Mouse (Mus musculus) midbrain, embryonic 12.5 days (tissue): ENCODE measurements around the gene Sec14l3. TPM values are rescaled to one million over a fixed set of nuclear protein-coding genes. Genes with fewer than 3 reads are reported as not detected.

Experiments
- ATAC-seq: fragments of 200-750 bp; cut with Nextera tagmentation; 2 replicates; pipeline ENCODE4 v1.8.0; 2017; ENCODE audit warnings: low read depth, moderate TSS enrichment, moderate library complexity; ENCODE audit not compliant: low FRiP score
- H3K27ac ChIP-seq: fragments of 300-500 bp; sonication (generic); replicated peaks from 2 replicates; pipeline ENCODE4 v1.5.1; 2016; ENCODE audit warnings: mild to moderate bottlenecking
- H3K27me3 ChIP-seq: fragments of 300-500 bp; sonication (generic); 2 replicates; pipeline ENCODE4 v1.6.1; 2016; ENCODE audit warnings: mild to moderate bottlenecking
- H3K36me3 ChIP-seq: fragments of 300-500 bp; sonication (generic); 2 replicates; pipeline ENCODE4 v1.6.1; 2016
- H3K4me1 ChIP-seq: fragments of 300-500 bp; sonication (generic); 2 replicates; pipeline ENCODE4 v1.6.1; 2016
- H3K4me2 ChIP-seq: fragments of 300-500 bp; sonication (generic); replicated peaks from 2 replicates; pipeline ENCODE4 v1.6.1; 2016; ENCODE audit warnings: mild to moderate bottlenecking, moderate library complexity
- H3K4me3 ChIP-seq: fragments of 300-500 bp; sonication (generic); 2 replicates; pipeline ENCODE4 v1.5.1; 2016; ENCODE audit warnings: mild to moderate bottlenecking
- H3K9ac ChIP-seq: fragments of 300-500 bp; sonication (generic); replicated peaks from 2 replicates; pipeline ENCODE4 v1.6.1; 2016; ENCODE audit warnings: mild to moderate bottlenecking, moderate library complexity
- H3K9me3 ChIP-seq: fragments of 300-500 bp; sonication (generic); 2 replicates; pipeline ENCODE4 v1.6.1; 2016; ENCODE audit warnings: mild to moderate bottlenecking
- WGBS: fragments of 180-500 bp; shearing (Covaris S2); methylation state at CpG from one replicate; pipeline ENCODE4 v1.1.7; 2016; 5-methylcytosine and 5-hydroxymethylcytosine counted together
- polyA plus RNA-seq: library from polyadenylated mRNA; unstranded; fragments of >200 nt; fragmentation: Nextera tagmentation; extraction: Ambion mirVana; gene quantifications from 2 replicates; pipeline ENCODE4 v1.2.1, GENCODE M21; 2016

The Sec14l3 gene
- polyA plus RNA-seq, 1 experiment from 2014 or later: not detected

DNA sequence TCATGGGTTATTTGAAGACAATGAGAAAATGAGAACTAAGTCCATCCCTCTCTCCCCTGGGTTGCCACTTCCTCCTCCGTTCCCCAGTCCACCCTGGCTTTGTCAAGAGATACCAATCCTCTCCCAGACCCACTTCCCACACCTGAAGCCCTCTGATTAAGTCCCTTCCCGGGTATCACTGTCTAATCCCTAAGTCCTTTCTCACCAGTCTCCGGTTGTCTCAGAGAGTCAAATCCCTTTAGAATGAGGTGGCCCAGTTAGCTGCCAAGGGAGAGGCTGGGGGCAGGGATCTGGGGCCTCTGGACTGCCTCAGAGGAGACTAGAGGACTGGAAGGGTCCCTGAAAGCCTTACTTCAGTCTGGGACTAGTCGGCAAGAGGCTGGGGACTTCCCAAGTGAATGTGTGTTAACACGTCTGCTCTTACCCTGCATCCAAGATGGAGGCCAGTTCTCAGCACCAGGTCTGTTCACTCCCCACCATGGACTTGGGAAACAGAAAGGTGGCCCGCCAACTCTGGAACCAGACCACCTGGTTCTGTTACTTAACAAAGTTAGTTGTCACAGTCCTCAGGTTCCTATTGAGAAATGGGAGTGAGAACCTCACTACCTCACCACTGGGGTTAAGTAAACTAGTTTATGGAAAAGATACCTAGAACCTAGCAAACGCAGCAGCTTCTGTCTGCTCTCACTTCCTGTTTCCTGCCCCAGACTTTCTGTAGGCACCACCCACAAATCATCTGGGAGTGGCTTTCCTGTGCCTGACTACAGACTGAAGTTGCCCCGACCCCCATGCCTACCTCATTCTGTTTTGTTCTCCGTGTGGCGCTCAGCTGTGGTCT is 58.3 kb downstream of the Sec14l3 start, which contains the start of gene Sec14l2:
Gene Sec14l2 (minus strand): TSS at position 674 of the 838 bp plus-strand sequence.
- Histone ChIP-seq H3K27me3 (peaks cover 19% of the 10 kb centered on the region), H3K36me3 (no peaks in the 10 kb centered on the region), H3K4me1 (peaks cover 5% of the 10 kb centered on the region), H3K9ac (no peak within 1 kb of the TSS), H3K27ac (no peak within 1 kb of the TSS), H3K4me3 (no peak within 1 kb of the TSS), H3K4me2 (no peak within 1 kb of the TSS), H3K9me3 (peaks cover 3% of the 10 kb centered on the region; the same call in 1 of the 2 replicates)
- WGBS: 63% methylated on average over 10 of the region's 10 CpGs
- no peak for ATAC-seq

DNA sequence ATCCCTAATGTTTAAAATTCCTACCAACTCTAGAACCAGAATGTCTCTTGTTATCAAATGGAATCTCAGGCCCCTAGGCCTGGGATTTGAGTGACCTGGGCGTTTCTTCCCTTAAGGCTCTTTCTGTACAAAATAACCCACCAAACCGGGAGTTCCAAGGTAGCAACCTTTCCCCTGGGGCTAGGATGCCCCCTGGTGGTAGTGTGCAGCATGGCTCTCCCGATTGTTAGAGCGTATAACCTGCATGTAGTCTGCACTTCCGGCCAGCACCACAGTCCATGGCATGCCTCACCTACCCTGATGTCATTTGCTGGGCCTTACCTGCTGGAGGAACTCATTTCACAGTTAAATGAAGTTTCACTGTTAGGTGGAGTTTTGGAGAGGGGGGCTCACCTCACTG is 59.3 kb downstream of the Sec14l3 start:
- 67% methylated on average over 5 of the region's 5 CpGs for WGBS

DNA sequence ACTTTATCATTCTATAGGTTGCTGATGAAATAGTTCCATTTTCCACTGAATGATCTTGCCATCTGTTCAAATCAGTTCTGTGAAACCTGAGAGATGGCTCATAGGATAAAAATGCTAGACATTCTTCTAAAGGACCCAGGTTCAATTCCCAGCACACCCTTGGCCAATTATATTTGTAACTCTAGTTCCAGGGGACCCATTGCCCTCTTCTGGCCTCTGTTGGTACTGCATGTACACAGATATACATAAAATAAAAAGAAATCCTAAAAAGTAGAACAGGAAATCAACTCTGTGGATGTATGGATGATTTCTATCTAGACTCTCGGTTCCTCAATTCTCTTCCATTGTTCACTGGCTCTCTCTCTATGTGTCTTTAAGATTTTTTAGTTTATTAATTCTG is 62.4 kb downstream of the Sec14l3 start:
- Histone ChIP-seq H3K4me3 (no peak overlapping the region), H3K4me1 (no peaks in the 10 kb centered on the region), H3K27ac (no peak overlapping the region), H3K4me2 (no peak overlapping the region), H3K36me3 (no peaks in the 10 kb centered on the region), H3K27me3 (peaks cover 4% of the 10 kb centered on the region; the same call in 1 of the 2 replicates), H3K9me3 (peaks cover 3% of the 10 kb centered on the region; the same call in 1 of the 2 replicates), H3K9ac (no peak overlapping the region)
- ATAC-seq: no peak
- WGBS: 87% methylated on average over 1 of the region's 1 CpGs

More for the DNA sequence above, 59.3 kb downstream of the Sec14l3 start:
- H3K36me3 ChIP-seq: no peaks in the 10 kb centered on the region
- H3K4me3 ChIP-seq: no peak overlapping the region
- no peaks in the 10 kb centered on the region for H3K4me1 ChIP-seq
- H3K9me3 ChIP-seq: peaks cover 3% of the 10 kb centered on the region; the same call in 1 of the 2 replicates
- H3K27ac ChIP-seq: no peak overlapping the region
- peaks cover 12% of the 10 kb centered on the region for H3K27me3 ChIP-seq
- no peak overlapping the region for H3K4me2 ChIP-seq
- H3K9ac ChIP-seq: no peak overlapping the region
- no peak for ATAC-seq

Other genes with a start within 250 kb of the Sec14l3 start
- 5.1 and 5.3 TPM in 2 replicates for gene Osbp2, start 200.9 kb upstream of the Sec14l3 start, polyA plus RNA-seq
- gene 4921536K21Rik, start 169.7 kb upstream of the Sec14l3 start, polyA plus RNA-seq: 0.74 and 1.1 TPM in 2 replicates
- 29.4 and 29.9 TPM in 2 replicates for gene Dusp18, start 169.6 kb upstream of the Sec14l3 start, polyA plus RNA-seq
- 6.7 and 7.8 TPM in 2 replicates for gene Slc35e4, start 150.2 kb upstream of the Sec14l3 start, polyA plus RNA-seq
- 23.2 and 27.0 TPM in 2 replicates for gene Tcn2, start 132.7 kb upstream of the Sec14l3 start, polyA plus RNA-seq
- gene Pes1, start 100.9 kb upstream of the Sec14l3 start, polyA plus RNA-seq: 71.2 and 75.3 TPM in 2 replicates
- gene 4930556J24Rik, start 88.1 kb upstream of the Sec14l3 start, polyA plus RNA-seq: 0.20 and 0.26 TPM in 2 replicates
- gene Gal3st1, start 81.2 kb upstream of the Sec14l3 start, polyA plus RNA-seq: 0.65 and 0.80 TPM in 2 replicates
- not detected in 2 replicates for gene Sec14l4, start 33.4 kb upstream of the Sec14l3 start, polyA plus RNA-seq
- gene Mtfp1, start 30.6 kb downstream of the Sec14l3 start, polyA plus RNA-seq: 5.3 and 5.9 TPM in 2 replicates
- 3.0 and 3.2 TPM in 2 replicates for gene Sec14l2, start 58.6 kb downstream of the Sec14l3 start, polyA plus RNA-seq
- 36.8 and 37.5 TPM in 2 replicates for gene Rnf215, start 70.4 kb downstream of the Sec14l3 start, polyA plus RNA-seq
- gene Ccdc157, start 95.5 kb downstream of the Sec14l3 start, polyA plus RNA-seq: 8.1 and 9.8 TPM in 2 replicates
- 83.3 and 85.2 TPM in 2 replicates for gene Sf3a1, start 95.5 kb downstream of the Sec14l3 start, polyA plus RNA-seq
- 27.5 and 28.7 TPM in 2 replicates for gene Tbc1d10a, start 121.9 kb downstream of the Sec14l3 start, polyA plus RNA-seq
- 2.1 and 2.9 TPM in 2 replicates for gene Castor1, start 153.4 kb downstream of the Sec14l3 start, polyA plus RNA-seq
- gene Osm, start 171.6 kb downstream of the Sec14l3 start, polyA plus RNA-seq: not detected in 2 replicates
- gene Lif, start 192.7 kb downstream of the Sec14l3 start, polyA plus RNA-seq: 0.05 TPM in 1 of 2 replicates, not detected in the other